Mouse (Mus musculus) bone marrow, adult 2 months (tissue): Measurements from ENCODE around the gene Fggy. TPM values are rescaled to one million over a fixed set of nuclear protein-coding genes. Genes with fewer than 3 reads are reported as not detected.

Experiments
- H3K27ac ChIP-seq: fragments of 200-500 bp; 2 replicates; pipeline ENCODE4 v1.5.1; 2012; ENCODE audit warnings: low read depth, mild to moderate bottlenecking, control low read depth, inconsistent platforms, low read length; ENCODE audit not compliant: control insufficient read depth, poor library complexity, insufficient read depth
- H3K4me1 ChIP-seq: fragments of 200-500 bp; 2 replicates; pipeline ENCODE4 v1.6.1; 2011; ENCODE audit warnings: low read length; ENCODE audit not compliant: control insufficient read depth, insufficient read depth
- H3K4me3 ChIP-seq: fragments of 200-500 bp; replicated peaks from 2 replicates; pipeline ENCODE3; 2011; ENCODE audit warnings: mild to moderate bottlenecking, low read depth, low read length, control low read depth; ENCODE audit not compliant: control insufficient read depth
- CTCF ChIP-seq: fragments of 200-500 bp; IDR thresholded peaks from 2 replicates; pipeline ENCODE4 v1.5.1; 2011; ENCODE audit warnings: low read length, control low read depth; ENCODE audit not compliant: control insufficient read depth, insufficient read depth
- POLR2A ChIP-seq: fragments of 200-500 bp; IDR thresholded peaks from 2 replicates; pipeline ENCODE4 v1.6.1; 2011; ENCODE audit warnings: low read depth, mild to moderate bottlenecking, control low read depth, low read length, borderline replicate concordance; ENCODE audit not compliant: control insufficient read depth
- WGBS: fragments of 180-500 bp; shearing (Covaris S2); methylation state at CpG from one replicate; pipeline ENCODE4 v1.1.7; 2018; 5-methylcytosine and 5-hydroxymethylcytosine counted together
- polyA plus RNA-seq: library from polyadenylated mRNA; stranded (reverse); fragments of >200 nt; gene quantifications from 2 replicates; pipeline ENCODE4 v1.2.4, GENCODE M21; 2011; ENCODE audit warnings: low replicate concordance; ENCODE audit not compliant: missing spikeins, insufficient read depth, insufficient read length

The Fggy gene
- polyA plus RNA-seq, 1 experiment, result 6.5 TPM

DNA sequence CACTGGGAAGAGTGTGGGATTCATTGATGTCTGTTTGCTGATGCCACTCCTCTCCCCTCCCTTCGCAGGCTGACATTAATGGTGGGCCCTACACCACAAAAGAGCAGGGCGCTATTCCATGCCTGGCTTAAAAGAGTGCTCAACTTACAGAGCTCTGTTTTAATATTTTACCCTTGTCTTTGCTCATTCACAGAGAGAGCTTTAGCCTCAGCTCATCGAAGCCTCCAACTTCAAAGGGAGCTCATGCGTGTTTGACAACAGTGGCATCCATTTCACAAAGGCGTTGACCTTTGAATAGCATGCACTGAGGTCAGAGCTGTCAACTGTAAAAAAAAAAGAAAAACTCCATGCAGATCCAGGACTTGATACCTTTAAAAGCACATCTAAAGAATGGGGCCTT, 86.7 kb downstream of the Fggy start:
- Histone ChIP-seq H3K4me3 (no peak overlapping the region), H3K27ac (no peak overlapping the region), H3K4me1 (no peaks in the 10 kb centered on the region)
- WGBS, result 79% methylated on average over 5 of the region's 5 CpGs
- TF ChIP-seq POLR2A (no peak), CTCF (no peak)

- 81% methylated on average over 3 of the region's 3 CpGs for WGBS
- no peak overlapping the region for H3K4me3 ChIP-seq
- no peak overlapping the region for H3K27ac ChIP-seq
- no peaks in the 10 kb centered on the region; the same call in 1 of the 2 replicates for H3K4me1 ChIP-seq
- TF ChIP-seq CTCF, result no peak
Observed at GRCm38 (mm10) chr4:95648801-95649551, 91.7 kb downstream of the Fggy start.

- 90% methylated on average over 3 of the region's 3 CpGs for WGBS
Observed at GRCm38 (mm10) chr4:95649552-95649905, 92.2 kb downstream of the Fggy start.

DNA sequence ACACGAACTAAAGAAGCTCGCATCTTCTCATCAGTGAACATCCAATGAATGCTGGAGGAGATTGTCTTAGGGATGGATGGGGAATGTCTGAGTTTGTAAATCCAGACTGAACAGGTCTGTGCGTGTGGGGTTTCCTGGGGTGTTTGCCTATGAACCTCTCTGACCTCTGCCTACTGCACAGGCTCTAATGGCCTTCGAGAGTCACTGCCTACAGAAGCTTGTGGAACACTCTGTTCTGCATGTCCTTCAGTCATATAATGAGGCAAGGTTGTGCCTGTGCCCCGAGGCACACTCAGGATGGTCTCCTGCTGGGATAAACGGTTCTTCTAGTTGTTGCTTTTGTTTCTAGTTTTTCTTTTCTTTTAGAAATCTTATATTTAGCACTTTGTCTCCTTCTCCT, 92.7 kb downstream of the Fggy start:
- H3K4me3 ChIP-seq, result no peak overlapping the region
- 78% methylated on average over 6 of the region's 6 CpGs for WGBS

More at GRCm38 (mm10) chr4:95649552-95649905, 92.2 kb downstream of the Fggy start:
- no peak for TF ChIP-seq POLR2A
- Histone ChIP-seq H3K4me3 (no peak overlapping the region), H3K4me1 (no peaks in the 10 kb centered on the region; the same call in 1 of the 2 replicates), H3K27ac (no peak overlapping the region)

GRCm38 (mm10) chr4:95652044-95652443, 94.7 kb downstream of the Fggy start:
- TF ChIP-seq CTCF (no peak), POLR2A (no peak)
- whole genome bisulfite sequencing, result 23% methylated on average over 6 of the region's 6 CpGs
- Histone ChIP-seq H3K27ac (no peak overlapping the region), H3K4me3 (no peak overlapping the region), H3K4me1 (no peaks in the 10 kb centered on the region; the same call in 1 of the 2 replicates)

More for the DNA sequence above, 92.7 kb downstream of the Fggy start:
- H3K4me1 ChIP-seq, result no peaks in the 10 kb centered on the region; the same call in 1 of the 2 replicates
- H3K27ac ChIP-seq, result no peak overlapping the region
- TF ChIP-seq CTCF, result no peak
- TF ChIP-seq POLR2A, result no peak

GRCm38 (mm10) chr4:95653296-95653912, 96.1 kb downstream of the Fggy start:
- no peaks in the 10 kb centered on the region; the same call in 1 of the 2 replicates for H3K4me1 ChIP-seq
- no peak overlapping the region for H3K4me3 ChIP-seq
- TF ChIP-seq CTCF, result no peak
- TF ChIP-seq POLR2A, result no peak
- 78% methylated on average over 4 of the region's 4 CpGs for WGBS
- H3K27ac ChIP-seq, result no peak overlapping the region

DNA sequence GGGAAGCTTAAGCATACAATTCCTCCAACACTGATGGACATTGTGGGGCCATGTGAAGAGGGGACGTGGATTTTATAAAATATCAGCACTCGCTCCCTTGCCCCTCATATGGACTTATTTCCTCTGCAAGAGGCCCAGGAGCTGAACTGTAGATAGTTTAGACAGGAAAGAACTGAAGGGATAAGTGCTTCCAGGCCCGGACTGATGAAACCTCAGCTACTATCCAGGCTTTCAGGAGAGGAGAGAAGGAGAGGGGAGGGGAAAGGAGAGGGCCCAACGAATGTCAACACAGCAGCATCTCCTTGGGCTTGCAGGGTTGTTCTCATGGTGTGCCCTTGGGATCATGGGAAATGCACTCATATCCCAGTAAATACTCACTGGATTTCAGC, 96.6 kb downstream of the Fggy start:
- TF ChIP-seq CTCF (no peak), POLR2A (no peak)
- 75% methylated on average over 4 of the region's 4 CpGs for WGBS
- Histone ChIP-seq H3K4me1 (no peaks in the 10 kb centered on the region; the same call in 1 of the 2 replicates), H3K4me3 (no peak overlapping the region), H3K27ac (no peak overlapping the region)

GRCm38 (mm10) chr4:95659024-95659423, 101.7 kb downstream of the Fggy start:
- Histone ChIP-seq H3K27ac (no peak overlapping the region), H3K4me3 (no peak overlapping the region), H3K4me1 (no peaks in the 10 kb centered on the region)
- TF ChIP-seq POLR2A (no peak), CTCF (no peak)
- WGBS, result 85% methylated on average over 3 of the region's 3 CpGs

DNA sequence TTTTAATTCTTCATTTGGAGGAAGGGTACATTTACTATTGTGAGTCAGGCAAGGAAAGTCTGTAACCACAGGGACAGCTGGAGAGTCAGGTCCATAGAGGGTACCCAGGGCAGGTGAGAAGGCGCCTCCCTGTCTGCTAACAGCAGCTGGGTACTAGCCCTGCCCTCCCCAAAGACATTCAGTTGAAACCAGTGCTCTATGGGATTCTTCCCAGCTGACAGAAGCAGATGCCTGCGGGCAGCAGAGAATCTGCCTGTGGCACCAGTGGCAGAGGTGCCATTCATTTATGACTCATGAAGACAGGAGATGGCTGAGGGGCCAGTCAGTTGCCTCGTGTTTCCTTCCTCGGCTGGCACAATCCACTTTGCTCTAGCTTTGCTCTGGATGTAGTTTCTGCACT, 106.3 kb downstream of the Fggy start:
- TF ChIP-seq POLR2A, result no peak
- no peak for TF ChIP-seq CTCF
- Histone ChIP-seq H3K4me3 (no peak overlapping the region), H3K4me1 (no peaks in the 10 kb centered on the region; the same call in 1 of the 2 replicates), H3K27ac (no peak overlapping the region)
- 55% methylated on average over 4 of the region's 4 CpGs for WGBS

DNA sequence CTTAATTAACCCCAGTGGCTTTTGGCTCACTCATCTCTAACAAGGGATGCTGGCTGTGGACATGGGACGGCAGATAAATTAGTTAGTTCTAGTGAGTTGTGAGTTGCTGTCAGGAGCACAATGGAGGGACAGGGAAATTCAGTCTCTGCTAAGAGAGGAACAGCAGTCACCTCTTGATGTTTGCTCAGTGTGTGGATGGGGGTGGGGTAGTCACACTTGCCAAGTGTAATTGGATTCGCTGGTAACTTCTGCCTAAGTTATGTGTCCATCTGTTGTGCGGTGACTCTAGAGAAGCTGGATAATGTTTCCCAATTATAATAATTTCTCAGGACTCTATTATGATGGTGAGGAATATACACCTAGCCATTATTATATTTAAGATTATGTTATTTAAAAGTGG, 107.0 kb downstream of the Fggy start:
- no peaks in the 10 kb centered on the region; the same call in 1 of the 2 replicates for H3K4me1 ChIP-seq
- no peak overlapping the region for H3K4me3 ChIP-seq
- no peak for TF ChIP-seq CTCF
- TF ChIP-seq POLR2A, result no peak
- 93% methylated on average over 3 of the region's 3 CpGs for WGBS
- H3K27ac ChIP-seq, result no peak overlapping the region
